Mouse (Mus musculus): ENCODE measurements around the gene Sh3d19. TPM values are rescaled to one million over a fixed set of nuclear protein-coding genes. Genes with fewer than 3 reads are reported as not detected.

Gene Sh3d19
- polyA plus RNA-seq, 1 experiment from 2014 or later: 18.1 TPM

DNA sequence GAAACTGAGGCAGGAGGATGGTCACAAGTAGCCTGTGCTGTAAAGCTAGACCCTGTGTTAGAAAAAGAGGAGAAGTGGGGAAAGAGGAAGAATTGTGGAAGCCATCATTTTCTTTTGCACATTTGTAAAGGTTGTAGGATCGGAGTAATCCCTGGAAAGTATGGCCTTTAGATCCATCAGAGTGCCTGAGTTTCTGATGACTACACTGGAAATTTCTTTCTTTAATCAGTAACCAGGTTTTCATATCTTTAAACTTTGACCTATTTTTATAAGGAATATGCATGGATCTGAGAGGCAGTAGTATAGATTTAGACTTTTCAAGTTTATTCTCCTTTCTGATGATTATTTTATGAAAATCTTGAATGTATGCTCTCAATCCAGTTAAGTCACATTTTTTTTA is 46.1 kb downstream of the Sh3d19 start:
- DNase-seq (ENCODE audit: low spot score) (no peak), ATAC-seq (ENCODE audit: low FRiP score) (no peak)
- H3K36me3 ChIP-seq (replicated peaks; ENCODE audit: control insufficient read depth, insufficient read depth): no peaks in the 10 kb centered on the region
- H3K4me3 ChIP-seq (replicated peaks; ENCODE audit: low read length): no peak overlapping the region
- H3K4me1 ChIP-seq (replicated peaks; ENCODE audit: control insufficient read depth, insufficient read depth, low read length): no peaks in the 10 kb centered on the region
- H3K9ac ChIP-seq: no peak overlapping the region
- H3K4me2 ChIP-seq (replicated peaks): no peak overlapping the region
- WGBS: 97% methylated on average over 1 of the region's 1 CpGs
- H3K27ac ChIP-seq: no peak overlapping the region
- no peaks in the 10 kb centered on the region for H3K27me3 ChIP-seq (ENCODE audit: control insufficient read depth, insufficient read depth, low read length)
- no peaks in the 10 kb centered on the region for H3K9me3 ChIP-seq (ENCODE audit: control insufficient read depth, low read length)

GRCm38 (mm10) chr3:86017484-86017883 is 46.6 kb downstream of the Sh3d19 start:
- 73% methylated on average over 8 of the region's 8 CpGs for WGBS
- DNase-seq (ENCODE audit: low spot score) (no peak), ATAC-seq (ENCODE audit: low FRiP score) (no peak)
- Histone ChIP-seq H3K27me3 (ENCODE audit: control insufficient read depth, insufficient read depth, low read length) (no peaks in the 10 kb centered on the region), H3K4me2 (replicated peaks) (no peak overlapping the region), H3K36me3 (replicated peaks; ENCODE audit: control insufficient read depth, insufficient read depth) (no peaks in the 10 kb centered on the region), H3K4me1 (replicated peaks; ENCODE audit: control insufficient read depth, insufficient read depth, low read length) (no peaks in the 10 kb centered on the region), H3K27ac (no peak overlapping the region), H3K9ac (no peak overlapping the region), H3K9me3 (ENCODE audit: control insufficient read depth, low read length) (no peaks in the 10 kb centered on the region), H3K4me3 (replicated peaks; ENCODE audit: low read length) (no peak overlapping the region)

GRCm38 (mm10) chr3:86020921-86021650 is 50.2 kb downstream of the Sh3d19 start:
- Histone ChIP-seq H3K4me2 (replicated peaks) (no peak overlapping the region), H3K4me3 (replicated peaks; ENCODE audit: low read length) (no peak overlapping the region), H3K9me3 (ENCODE audit: control insufficient read depth, low read length) (no peaks in the 10 kb centered on the region), H3K36me3 (replicated peaks; ENCODE audit: control insufficient read depth, insufficient read depth) (no peaks in the 10 kb centered on the region), H3K9ac (no peak overlapping the region), H3K27me3 (ENCODE audit: control insufficient read depth, insufficient read depth, low read length) (no peaks in the 10 kb centered on the region), H3K4me1 (replicated peaks; ENCODE audit: control insufficient read depth, insufficient read depth, low read length) (no peaks in the 10 kb centered on the region), H3K27ac (no peak overlapping the region)
- ATAC-seq (ENCODE audit: low FRiP score): no peak
- 91% methylated on average over 16 of the region's 16 CpGs for WGBS
- DNase-seq (ENCODE audit: low spot score): no peak

DNA sequence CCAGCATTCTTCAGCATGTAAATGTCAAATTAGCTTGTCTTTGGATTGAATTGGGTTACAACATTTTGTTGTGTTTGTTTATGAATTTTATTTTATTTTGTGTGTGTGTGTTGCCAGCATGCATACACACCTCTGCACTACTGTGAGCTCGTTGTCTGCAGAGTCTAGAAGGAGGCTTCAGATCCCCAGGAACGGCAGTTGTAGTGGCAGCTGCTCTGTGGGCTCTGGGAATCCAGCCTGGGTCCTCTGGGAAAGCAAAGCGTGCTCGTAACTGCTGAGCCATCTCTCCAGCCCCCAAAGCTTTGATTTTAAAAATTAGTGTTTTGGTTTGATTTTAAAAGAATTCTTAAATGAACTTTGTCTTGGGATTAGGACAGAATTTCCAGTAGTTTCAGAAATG is 50.7 kb downstream of the Sh3d19 start:
- no peaks in the 10 kb centered on the region for H3K9me3 ChIP-seq (ENCODE audit: control insufficient read depth, low read length)
- no peaks in the 10 kb centered on the region for H3K36me3 ChIP-seq (replicated peaks; ENCODE audit: control insufficient read depth, insufficient read depth)
- no peak overlapping the region for H3K27ac ChIP-seq
- no peak overlapping the region for H3K9ac ChIP-seq
- H3K4me3 ChIP-seq (replicated peaks; ENCODE audit: low read length): no peak overlapping the region
- no peak overlapping the region for H3K4me2 ChIP-seq (replicated peaks)
- H3K27me3 ChIP-seq (ENCODE audit: control insufficient read depth, insufficient read depth, low read length): no peaks in the 10 kb centered on the region
- ATAC-seq (ENCODE audit: low FRiP score) (no peak), DNase-seq (ENCODE audit: low spot score) (no peak)
- H3K4me1 ChIP-seq (replicated peaks; ENCODE audit: control insufficient read depth, insufficient read depth, low read length): no peaks in the 10 kb centered on the region
- 78% methylated on average over 4 of the region's 4 CpGs for WGBS

- Histone ChIP-seq H3K9ac (no peak overlapping the region), H3K4me3 (replicated peaks; ENCODE audit: low read length) (no peak overlapping the region), H3K27me3 (ENCODE audit: control insufficient read depth, insufficient read depth, low read length) (no peaks in the 10 kb centered on the region), H3K36me3 (replicated peaks; ENCODE audit: control insufficient read depth, insufficient read depth) (no peaks in the 10 kb centered on the region), H3K4me1 (replicated peaks; ENCODE audit: control insufficient read depth, insufficient read depth, low read length) (no peaks in the 10 kb centered on the region), H3K4me2 (replicated peaks) (no peak overlapping the region), H3K9me3 (ENCODE audit: control insufficient read depth, low read length) (no peaks in the 10 kb centered on the region), H3K27ac (no peak overlapping the region)
- WGBS: 89% methylated on average over 12 of the region's 12 CpGs
- ATAC-seq (ENCODE audit: low FRiP score): no peak
- no peak for DNase-seq (ENCODE audit: low spot score)
Observed at GRCm38 (mm10) chr3:86024065-86024795, 53.3 kb downstream of the Sh3d19 start.

- DNase-seq (ENCODE audit: low spot score): no peak
- Histone ChIP-seq H3K4me2 (replicated peaks) (no peak overlapping the region), H3K27me3 (ENCODE audit: control insufficient read depth, insufficient read depth, low read length) (no peaks in the 10 kb centered on the region), H3K4me3 (replicated peaks; ENCODE audit: low read length) (no peak overlapping the region), H3K9ac (no peak overlapping the region), H3K4me1 (replicated peaks; ENCODE audit: control insufficient read depth, insufficient read depth, low read length) (no peaks in the 10 kb centered on the region), H3K36me3 (replicated peaks; ENCODE audit: control insufficient read depth, insufficient read depth) (no peaks in the 10 kb centered on the region), H3K9me3 (ENCODE audit: control insufficient read depth, low read length) (no peaks in the 10 kb centered on the region), H3K27ac (no peak overlapping the region)
- ATAC-seq (ENCODE audit: low FRiP score): no peak
- WGBS: 97% methylated on average over 20 of the region's 20 CpGs
Observed at GRCm38 (mm10) chr3:86025341-86026137, 54.6 kb downstream of the Sh3d19 start.

- no peak overlapping the region for H3K4me2 ChIP-seq (replicated peaks)
- DNase-seq (ENCODE audit: low spot score) (no peak), ATAC-seq (ENCODE audit: low FRiP score) (no peak)
- WGBS: 86% methylated on average over 15 of the region's 15 CpGs
- H3K27ac ChIP-seq: no peak overlapping the region
- H3K4me1 ChIP-seq (replicated peaks; ENCODE audit: control insufficient read depth, insufficient read depth, low read length): no peaks in the 10 kb centered on the region
- no peaks in the 10 kb centered on the region for H3K36me3 ChIP-seq (replicated peaks; ENCODE audit: control insufficient read depth, insufficient read depth)
- no peaks in the 10 kb centered on the region for H3K27me3 ChIP-seq (ENCODE audit: control insufficient read depth, insufficient read depth, low read length)
- no peak overlapping the region for H3K9ac ChIP-seq
- H3K9me3 ChIP-seq (ENCODE audit: control insufficient read depth, low read length): no peaks in the 10 kb centered on the region
- no peak overlapping the region for H3K4me3 ChIP-seq (replicated peaks; ENCODE audit: low read length)
Observed at GRCm38 (mm10) chr3:86028658-86029375, 57.9 kb downstream of the Sh3d19 start.

GRCm38 (mm10) chr3:86030566-86030965 is 59.7 kb downstream of the Sh3d19 start:
- H3K9me3 ChIP-seq (ENCODE audit: control insufficient read depth, low read length): no peaks in the 10 kb centered on the region
- no peak overlapping the region for H3K9ac ChIP-seq
- H3K4me3 ChIP-seq (replicated peaks; ENCODE audit: low read length): no peak overlapping the region
- H3K27me3 ChIP-seq (ENCODE audit: control insufficient read depth, insufficient read depth, low read length): no peaks in the 10 kb centered on the region
- no peaks in the 10 kb centered on the region for H3K36me3 ChIP-seq (replicated peaks; ENCODE audit: control insufficient read depth, insufficient read depth)
- ATAC-seq (ENCODE audit: low FRiP score) (no peak), DNase-seq (ENCODE audit: low spot score) (no peak)
- no peak overlapping the region for H3K27ac ChIP-seq
- H3K4me1 ChIP-seq (replicated peaks; ENCODE audit: control insufficient read depth, insufficient read depth, low read length): no peaks in the 10 kb centered on the region
- no peak overlapping the region for H3K4me2 ChIP-seq (replicated peaks)
- 70% methylated on average over 4 of the region's 4 CpGs for WGBS

All from hindbrain, embryonic 14.5 days (tissue).